Mouse (Mus musculus) intestine, embryonic 15.5 days (tissue): Measurements from ENCODE around the gene Coro7. TPM values are rescaled to one million over a fixed set of nuclear protein-coding genes. Genes with fewer than 3 reads are reported as not detected.

Experiments
- ATAC-seq: fragments of 200-750 bp; cut with Nextera tagmentation; 2 replicates; pipeline ENCODE4 v1.8.0; 2017; ENCODE audit warnings: moderate TSS enrichment, moderate library complexity
- H3K27ac ChIP-seq: fragments of 300-500 bp; sonication (generic); 2 replicates; pipeline ENCODE4 v1.5.1; 2015; ENCODE audit warnings: mild to moderate bottlenecking, inconsistent platforms
- H3K27me3 ChIP-seq: fragments of 300-500 bp; sonication (generic); replicated peaks from 2 replicates; pipeline ENCODE4 v1.6.1; 2015; ENCODE audit warnings: inconsistent platforms
- H3K36me3 ChIP-seq: fragments of 300-500 bp; sonication (generic); 2 replicates; pipeline ENCODE4 v1.6.1; 2015; ENCODE audit warnings: inconsistent platforms
- H3K4me1 ChIP-seq: fragments of 300-500 bp; sonication (generic); replicated peaks from 2 replicates; pipeline ENCODE4 v1.6.1; 2015; ENCODE audit warnings: inconsistent platforms
- H3K4me2 ChIP-seq: fragments of 300-500 bp; sonication (generic); replicated peaks from 2 replicates; pipeline ENCODE4 v1.6.1; 2015; ENCODE audit warnings: mild to moderate bottlenecking, inconsistent platforms
- H3K4me3 ChIP-seq: fragments of 300-500 bp; sonication (generic); replicated peaks from 2 replicates; pipeline ENCODE4 v1.5.1; 2015; ENCODE audit warnings: inconsistent platforms
- H3K9ac ChIP-seq: fragments of 300-500 bp; sonication (generic); 2 replicates; pipeline ENCODE4 v1.6.1; 2015; ENCODE audit warnings: inconsistent platforms
- H3K9me3 ChIP-seq: fragments of 300-500 bp; sonication (generic); 2 replicates; pipeline ENCODE4 v1.6.1; 2016; ENCODE audit warnings: inconsistent platforms
- WGBS: fragments of 180-500 bp; shearing (Covaris S2); methylation state at CpG from one replicate; pipeline ENCODE4 v1.1.7; 2015; 5-methylcytosine and 5-hydroxymethylcytosine counted together
- polyA plus RNA-seq: library from polyadenylated mRNA; unstranded; fragments of >200 nt; fragmentation: Nextera tagmentation; extraction: Ambion mirVana; gene quantifications from 2 replicates; pipeline ENCODE4 v1.2.1, GENCODE M21; 2015

Gene Coro7
- polyA plus RNA-seq, 1 experiment from 2014 or later: 23.2 TPM

GRCm38 (mm10) chr16:4642937-4643336 lies 36.6 kb downstream of the Coro7 start:
- Histone ChIP-seq H3K27ac (peak overlapping the region; percentile 87), H3K4me1 (peaks cover 65% of the 10 kb centered on the region), H3K36me3 (no peaks in the 10 kb centered on the region), H3K9me3 (no peaks in the 10 kb centered on the region), H3K4me3 (peak overlapping the region; percentile 10; the same call in 1 of the 2 replicates), H3K9ac (no peak overlapping the region), H3K4me2 (peak overlapping the region; percentile 86), H3K27me3 (no peaks in the 10 kb centered on the region)
- 62% methylated on average over 6 of the region's 6 CpGs for WGBS
- no peak for ATAC-seq

GRCm38 (mm10) chr16:4642190-4642589 lies 37.4 kb downstream of the Coro7 start:
- Histone ChIP-seq H3K4me3 (peak overlapping the region; percentile 10), H3K36me3 (no peaks in the 10 kb centered on the region), H3K9me3 (no peaks in the 10 kb centered on the region), H3K9ac (no peak overlapping the region), H3K27me3 (no peaks in the 10 kb centered on the region), H3K27ac (peak overlapping the region; percentile 87), H3K4me2 (peak overlapping the region; percentile 86), H3K4me1 (peaks cover 58% of the 10 kb centered on the region)
- 22% methylated on average over 13 of the region's 13 CpGs for WGBS
- ATAC-seq: peak; percentile 67

GRCm38 (mm10) chr16:4641119-4641838 lies 38.3 kb downstream of the Coro7 start:
- H3K4me2 ChIP-seq: peak overlapping the region; percentile 86
- 20% methylated on average over 3 of the region's 3 CpGs for WGBS
- no peaks in the 10 kb centered on the region for H3K9me3 ChIP-seq
- H3K4me3 ChIP-seq: peak overlapping the region; percentile 65
- H3K9ac ChIP-seq: peak overlapping the region; percentile 75; the same call in 1 of the 2 replicates
- no peaks in the 10 kb centered on the region for H3K36me3 ChIP-seq
- ATAC-seq: peak; percentile 8; the same call in 1 of the 2 replicates
- no peaks in the 10 kb centered on the region for H3K27me3 ChIP-seq
- H3K4me1 ChIP-seq: peaks cover 52% of the 10 kb centered on the region
- peak overlapping the region; percentile 87 for H3K27ac ChIP-seq

- H3K9ac ChIP-seq: peak overlapping the region; percentile 75
- H3K4me3 ChIP-seq: peak overlapping the region; percentile 65
- ATAC-seq: peak; percentile 63
- H3K36me3 ChIP-seq: no peaks in the 10 kb centered on the region
- WGBS: 1% methylated on average over 17 of the region's 17 CpGs
- peaks cover 43% of the 10 kb centered on the region for H3K4me1 ChIP-seq
- no peaks in the 10 kb centered on the region for H3K9me3 ChIP-seq
- no peaks in the 10 kb centered on the region for H3K27me3 ChIP-seq
- peak overlapping the region; percentile 86 for H3K4me2 ChIP-seq
- peak overlapping the region; percentile 87 for H3K27ac ChIP-seq
Measured at GRCm38 (mm10) chr16:4640267-4641005, 39.1 kb downstream of the Coro7 start.

GRCm38 (mm10) chr16:4639831-4640237 lies 39.7 kb downstream of the Coro7 start, which contains the start of the genes Vasn and Dnaja3:
TSS of gene Vasn (plus strand) at chr16:4639941.
TSS of gene Dnaja3 (plus strand) at chr16:4639989.
- H3K4me2 ChIP-seq: peak within 1 kb of the TSS; percentile 86
- ATAC-seq: peak; percentile 91
- under 1% methylated on average over 21 of the region's 22 CpGs for WGBS
- H3K36me3 ChIP-seq: no peaks in the 10 kb centered on the region
- peak within 1 kb of the TSS; percentile 75 for H3K9ac ChIP-seq
- H3K27me3 ChIP-seq: no peaks in the 10 kb centered on the region
- no peaks in the 10 kb centered on the region for H3K9me3 ChIP-seq
- H3K4me3 ChIP-seq: peak within 1 kb of the TSS; percentile 65
- peaks cover 42% of the 10 kb centered on the region for H3K4me1 ChIP-seq
- H3K27ac ChIP-seq: peak within 1 kb of the TSS; percentile 87

- Histone ChIP-seq H3K9ac (no peak overlapping the region), H3K4me1 (peaks cover 35% of the 10 kb centered on the region), H3K27me3 (no peaks in the 10 kb centered on the region), H3K4me2 (no peak overlapping the region), H3K9me3 (no peaks in the 10 kb centered on the region), H3K27ac (no peak overlapping the region), H3K36me3 (no peaks in the 10 kb centered on the region), H3K4me3 (no peak overlapping the region)
- no peak for ATAC-seq
- WGBS: 84% methylated on average over 3 of the region's 3 CpGs
Measured at GRCm38 (mm10) chr16:4638891-4639390, 40.6 kb downstream of the Coro7 start.

GRCm38 (mm10) chr16:4635760-4636159 lies 43.8 kb downstream of the Coro7 start:
- H3K4me2 ChIP-seq: no peak overlapping the region
- ATAC-seq: no peak
- no peaks in the 10 kb centered on the region for H3K9me3 ChIP-seq
- H3K4me3 ChIP-seq: no peak overlapping the region
- 0 out of 2 replicates have a peak, but pooled peaks cover 6% of the 10 kb centered on the region for H3K36me3 ChIP-seq
- peaks cover 4% of the 10 kb centered on the region; the same call in 1 of the 2 replicates for H3K4me1 ChIP-seq
- H3K27me3 ChIP-seq: no peaks in the 10 kb centered on the region
- no peak overlapping the region for H3K9ac ChIP-seq
- WGBS: 65% methylated on average over 4 of the region's 4 CpGs
- H3K27ac ChIP-seq: no peak overlapping the region

- no peaks in the 10 kb centered on the region for H3K9me3 ChIP-seq
- 0 out of 2 replicates have a peak, but pooled peaks cover 6% of the 10 kb centered on the region for H3K36me3 ChIP-seq
- no peak overlapping the region for H3K9ac ChIP-seq
- 85% methylated on average over 9 of the region's 9 CpGs for WGBS
- no peak overlapping the region for H3K4me3 ChIP-seq
- no peaks in the 10 kb centered on the region for H3K27me3 ChIP-seq
- no peak overlapping the region for H3K27ac ChIP-seq
- H3K4me2 ChIP-seq: no peak overlapping the region
- ATAC-seq: no peak
- H3K4me1 ChIP-seq: peaks cover 8% of the 10 kb centered on the region; the same call in 1 of the 2 replicates
Measured at GRCm38 (mm10) chr16:4634681-4635080, 44.9 kb downstream of the Coro7 start.

- Histone ChIP-seq H3K27ac (no peak overlapping the region), H3K4me3 (no peak overlapping the region), H3K4me1 (0 out of 2 replicates have a peak, but pooled peaks cover 4% of the 10 kb centered on the region), H3K27me3 (no peaks in the 10 kb centered on the region), H3K36me3 (0 out of 2 replicates have a peak, but pooled peaks cover 10% of the 10 kb centered on the region), H3K4me2 (no peak overlapping the region), H3K9me3 (no peaks in the 10 kb centered on the region), H3K9ac (no peak overlapping the region)
- no peak for ATAC-seq
- 92% methylated on average over 3 of the region's 3 CpGs for WGBS
Measured at GRCm38 (mm10) chr16:4633661-4634060, 45.9 kb downstream of the Coro7 start.

GRCm38 (mm10) chr16:4632050-4632449 lies 47.5 kb downstream of the Coro7 start:
- ATAC-seq: peak; percentile 71
- whole genome bisulfite sequencing: 38% methylated on average over 7 of the region's 7 CpGs
- Histone ChIP-seq H3K9ac (no peak overlapping the region), H3K9me3 (no peaks in the 10 kb centered on the region), H3K36me3 (peaks cover 17% of the 10 kb centered on the region; the same call in 1 of the 2 replicates), H3K27me3 (no peaks in the 10 kb centered on the region), H3K4me2 (no peak overlapping the region), H3K27ac (no peak overlapping the region), H3K4me3 (no peak overlapping the region), H3K4me1 (0 out of 2 replicates have a peak, but pooled peaks cover 4% of the 10 kb centered on the region)

- peaks cover 17% of the 10 kb centered on the region; the same call in 1 of the 2 replicates for H3K36me3 ChIP-seq
- H3K4me3 ChIP-seq: no peak overlapping the region
- 0 out of 2 replicates have a peak, but pooled peaks cover 4% of the 10 kb centered on the region for H3K4me1 ChIP-seq
- WGBS: 18% methylated on average over 6 of the region's 6 CpGs
- peak; percentile 65 for ATAC-seq
- H3K9me3 ChIP-seq: no peaks in the 10 kb centered on the region
- H3K9ac ChIP-seq: no peak overlapping the region
- H3K4me2 ChIP-seq: no peak overlapping the region
- no peak overlapping the region for H3K27ac ChIP-seq
- H3K27me3 ChIP-seq: no peaks in the 10 kb centered on the region
Measured at GRCm38 (mm10) chr16:4629950-4630349, 49.6 kb downstream of the Coro7 start.

GRCm38 (mm10) chr16:4628898-4629419 lies 50.6 kb downstream of the Coro7 start:
- Histone ChIP-seq H3K27ac (no peak overlapping the region), H3K36me3 (peaks cover 17% of the 10 kb centered on the region; the same call in 1 of the 2 replicates), H3K4me2 (no peak overlapping the region), H3K4me1 (0 out of 2 replicates have a peak, but pooled peaks cover 4% of the 10 kb centered on the region), H3K4me3 (no peak overlapping the region), H3K27me3 (no peaks in the 10 kb centered on the region), H3K9me3 (no peaks in the 10 kb centered on the region), H3K9ac (no peak overlapping the region)
- ATAC-seq: no peak
- WGBS: 91% methylated on average over 9 of the region's 9 CpGs
